Mouse (Mus musculus): ENCODE measurements around the gene Gtf2b. TPM values are rescaled to one million over a fixed set of nuclear protein-coding genes. Genes with fewer than 3 reads are reported as not detected.
A peak's percentile ranks its signal among the peaks of the same experiment; 100 is the strongest.

Gene Gtf2b
- polyA plus RNA-seq (2016; fragmentation: Nextera tagmentation; extraction: Ambion mirVana): 88.7 and 90.0 TPM in 2 replicates

DNA sequence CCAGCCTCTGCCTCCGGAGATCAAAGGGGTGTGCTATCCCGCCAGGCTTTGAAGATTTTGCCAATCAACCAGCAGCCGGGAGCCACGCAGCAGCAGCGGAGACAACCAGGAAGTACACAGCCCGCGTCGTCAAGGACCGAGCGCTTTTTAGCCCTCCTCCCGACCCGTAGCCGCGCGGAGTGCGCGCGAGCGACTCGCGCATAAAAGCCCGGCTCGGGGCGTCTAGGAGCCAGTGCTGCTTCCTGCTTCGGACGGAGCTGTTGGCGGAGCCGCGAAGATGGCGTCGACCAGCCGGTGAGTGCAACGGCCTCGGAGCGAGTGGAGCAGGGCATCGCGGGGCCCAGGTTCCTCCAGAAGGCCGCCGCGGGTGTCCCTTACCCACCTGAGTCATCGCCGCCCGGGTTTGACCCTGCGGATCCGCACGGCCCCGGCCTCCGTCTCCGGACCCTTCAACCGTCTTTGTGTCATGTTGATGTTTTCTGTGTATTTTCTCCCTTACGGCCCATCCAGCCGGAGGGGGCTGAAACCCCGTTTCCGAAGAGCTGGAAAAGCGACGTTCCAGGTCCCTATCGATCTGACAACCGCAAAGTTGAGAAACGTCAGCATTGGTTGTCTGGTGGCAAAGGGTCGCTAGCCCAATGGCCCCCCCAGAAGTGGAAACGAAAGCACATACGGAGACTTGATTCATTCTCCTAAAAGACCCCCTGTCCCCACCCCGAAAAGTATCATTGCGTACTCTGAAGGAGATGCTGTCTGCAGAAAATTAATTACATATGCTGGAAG lies at the start of gene Gtf2b:
Gtf2b (plus strand) TSS at position 51 of the 783 bp plus-strand sequence.
- peak within 1 kb of the TSS; percentile 90 for H3K27ac ChIP-seq
- peak within 1 kb of the TSS; percentile 79 for H3K4me2 ChIP-seq
- no peaks in the 10 kb centered on the region for H3K36me3 ChIP-seq (replicated peaks)
- peak within 1 kb of the TSS; percentile 85 for H3K4me3 ChIP-seq (replicated peaks)
- H3K4me1 ChIP-seq: peaks cover 16% of the 10 kb centered on the region
- under 1% methylated on average over 64 of the region's 64 CpGs for WGBS
- peak within 1 kb of the TSS; percentile 91 for H3K9ac ChIP-seq
- peak; percentile 100 for ATAC-seq (ENCODE audit: low FRiP score)
- no peaks in the 10 kb centered on the region for H3K9me3 ChIP-seq
- H3K27me3 ChIP-seq: no peaks in the 10 kb centered on the region

GRCm38 (mm10) chr3:142725481-142725880 lies 39.4 kb upstream of the Gtf2b start:
- ATAC-seq (ENCODE audit: low FRiP score): no peak
- Histone ChIP-seq H3K4me3 (replicated peaks) (no peak overlapping the region), H3K4me1 (no peaks in the 10 kb centered on the region), H3K4me2 (no peak overlapping the region), H3K27ac (no peak overlapping the region), H3K27me3 (no peaks in the 10 kb centered on the region), H3K36me3 (replicated peaks) (no peaks in the 10 kb centered on the region), H3K9me3 (no peaks in the 10 kb centered on the region), H3K9ac (no peak overlapping the region)
- WGBS: 81% methylated on average over 2 of the region's 2 CpGs

- no peak for ATAC-seq (ENCODE audit: low FRiP score)
- Histone ChIP-seq H3K4me3 (replicated peaks) (no peak overlapping the region), H3K9me3 (no peaks in the 10 kb centered on the region), H3K4me2 (no peak overlapping the region), H3K27ac (no peak overlapping the region), H3K9ac (no peak overlapping the region), H3K27me3 (no peaks in the 10 kb centered on the region), H3K36me3 (replicated peaks) (no peaks in the 10 kb centered on the region), H3K4me1 (no peaks in the 10 kb centered on the region)
- 88% methylated on average over 22 of the region's 22 CpGs for WGBS
Observed at GRCm38 (mm10) chr3:142725969-142726672, 38.7 kb upstream of the Gtf2b start.

- no peak for ATAC-seq (ENCODE audit: low FRiP score)
- no peaks in the 10 kb centered on the region for H3K36me3 ChIP-seq (replicated peaks)
- H3K9me3 ChIP-seq: no peaks in the 10 kb centered on the region
- no peaks in the 10 kb centered on the region for H3K27me3 ChIP-seq
- no peak overlapping the region for H3K4me2 ChIP-seq
- H3K27ac ChIP-seq: no peak overlapping the region
- no peak overlapping the region for H3K9ac ChIP-seq
- H3K4me1 ChIP-seq: no peaks in the 10 kb centered on the region
- no peak overlapping the region for H3K4me3 ChIP-seq (replicated peaks)
- WGBS: 88% methylated on average over 12 of the region's 12 CpGs
Observed at GRCm38 (mm10) chr3:142734291-142734690, 30.6 kb upstream of the Gtf2b start.

DNA sequence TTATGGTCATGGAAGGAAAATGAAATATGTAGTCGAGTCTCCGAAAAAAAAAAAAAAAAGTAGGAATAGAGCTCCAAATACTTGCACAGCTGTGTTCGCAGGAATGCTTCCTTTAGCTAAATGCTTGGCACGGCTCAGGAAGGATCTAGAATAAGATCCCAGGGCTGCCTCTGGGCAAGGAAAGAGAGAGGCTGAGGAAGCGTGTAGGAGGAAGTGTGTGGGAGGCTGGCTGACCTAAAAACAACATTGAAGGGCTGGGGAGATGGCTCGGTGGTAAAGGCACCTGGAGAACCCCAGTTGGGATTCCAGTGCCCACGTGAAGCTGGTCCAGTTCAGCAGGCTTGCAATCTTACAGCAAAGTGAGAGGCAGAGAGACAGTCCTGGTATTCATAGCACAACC lies 23.9 kb upstream of the Gtf2b start:
- no peak overlapping the region for H3K4me2 ChIP-seq
- no peak overlapping the region for H3K9ac ChIP-seq
- WGBS: 86% methylated on average over 7 of the region's 7 CpGs
- no peaks in the 10 kb centered on the region for H3K4me1 ChIP-seq
- no peak for ATAC-seq (ENCODE audit: low FRiP score)
- H3K27ac ChIP-seq: no peak overlapping the region
- no peak overlapping the region for H3K4me3 ChIP-seq (replicated peaks)
- no peaks in the 10 kb centered on the region for H3K36me3 ChIP-seq (replicated peaks)
- no peaks in the 10 kb centered on the region for H3K27me3 ChIP-seq
- no peaks in the 10 kb centered on the region for H3K9me3 ChIP-seq

DNA sequence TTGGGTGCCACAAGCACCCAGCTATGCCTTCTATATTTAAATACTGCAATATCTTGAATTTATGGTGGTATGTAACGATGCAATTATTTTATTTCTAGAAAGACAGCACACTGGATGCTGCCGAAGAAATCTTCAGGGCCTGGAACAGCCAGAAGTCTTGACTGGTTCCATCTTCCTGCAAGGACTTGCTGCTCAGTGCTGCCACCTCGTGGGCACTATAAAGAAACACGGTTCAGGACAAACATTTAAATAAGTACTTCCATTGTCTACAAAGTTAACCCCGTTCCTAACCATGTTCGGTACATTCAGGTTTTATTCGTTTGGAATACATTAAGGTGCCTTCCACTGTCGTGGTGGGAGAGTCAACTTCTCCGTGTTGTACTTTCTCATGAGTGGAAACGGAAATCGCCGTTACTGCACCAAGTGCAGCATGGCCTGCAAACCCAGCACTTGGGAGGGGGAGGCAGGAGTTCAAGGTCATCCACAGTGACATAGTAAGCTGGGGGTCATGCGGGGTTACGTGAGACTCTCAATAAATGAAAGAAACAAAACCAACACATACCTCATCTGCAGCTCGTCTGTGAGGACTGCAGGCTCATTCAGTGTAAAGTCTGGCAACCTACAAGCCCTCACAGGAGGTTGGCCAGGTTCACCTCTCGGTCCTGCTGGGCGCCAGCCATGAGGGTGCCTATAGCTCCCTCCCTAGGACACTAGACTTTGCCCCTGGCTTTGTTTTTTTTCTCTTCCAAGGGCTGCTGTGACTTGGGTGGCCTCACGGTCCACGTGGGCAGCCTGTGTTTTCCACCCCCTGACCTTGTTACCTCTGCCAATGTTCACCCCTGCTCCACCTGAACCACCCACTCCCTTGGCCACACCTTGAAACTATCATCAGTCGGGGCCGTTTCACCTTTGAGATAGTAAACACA lies 20.6 kb upstream of the Gtf2b start:
- no peaks in the 10 kb centered on the region for H3K4me1 ChIP-seq
- H3K27ac ChIP-seq: no peak overlapping the region
- H3K27me3 ChIP-seq: no peaks in the 10 kb centered on the region
- no peak overlapping the region for H3K4me3 ChIP-seq (replicated peaks)
- ATAC-seq (ENCODE audit: low FRiP score): 0 out of 2 replicates have a peak, but pooled peaks have one; percentile 27
- H3K9ac ChIP-seq: no peak overlapping the region
- H3K4me2 ChIP-seq: no peak overlapping the region
- no peaks in the 10 kb centered on the region for H3K36me3 ChIP-seq (replicated peaks)
- no peaks in the 10 kb centered on the region for H3K9me3 ChIP-seq
- WGBS: 62% methylated on average over 21 of the region's 21 CpGs

DNA sequence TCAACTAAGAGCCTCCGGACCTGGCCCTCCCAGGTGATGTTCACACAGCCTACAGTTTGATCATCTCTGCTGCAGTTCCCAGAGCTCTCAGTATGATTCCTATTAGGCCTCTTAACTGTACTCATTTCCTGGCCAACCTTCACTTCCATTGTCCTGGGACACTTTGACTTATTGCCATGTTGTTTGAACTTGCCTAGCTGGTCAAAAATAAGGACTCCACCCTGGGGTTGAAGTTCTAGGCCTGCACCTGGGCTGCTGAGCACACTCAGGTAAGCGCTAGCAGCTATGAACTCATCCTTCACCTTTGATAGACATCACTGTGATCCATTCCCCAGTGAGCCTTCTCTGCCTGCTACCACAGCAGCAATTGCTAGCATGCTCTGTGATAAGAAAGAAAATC lies 19.8 kb upstream of the Gtf2b start:
- no peak for ATAC-seq (ENCODE audit: low FRiP score)
- no peak overlapping the region for H3K4me2 ChIP-seq
- WGBS: 95% methylated on average over 2 of the region's 2 CpGs
- H3K9ac ChIP-seq: no peak overlapping the region
- no peak overlapping the region for H3K4me3 ChIP-seq (replicated peaks)
- H3K36me3 ChIP-seq (replicated peaks): no peaks in the 10 kb centered on the region
- no peaks in the 10 kb centered on the region for H3K4me1 ChIP-seq
- no peaks in the 10 kb centered on the region for H3K27me3 ChIP-seq
- H3K9me3 ChIP-seq: no peaks in the 10 kb centered on the region
- H3K27ac ChIP-seq: no peak overlapping the region

GRCm38 (mm10) chr3:142747673-142748072 lies 17.2 kb upstream of the Gtf2b start:
- no peak overlapping the region for H3K4me3 ChIP-seq (replicated peaks)
- 94% methylated on average over 7 of the region's 7 CpGs for WGBS
- no peaks in the 10 kb centered on the region for H3K9me3 ChIP-seq
- no peak overlapping the region for H3K9ac ChIP-seq
- no peak overlapping the region for H3K4me2 ChIP-seq
- no peaks in the 10 kb centered on the region for H3K36me3 ChIP-seq (replicated peaks)
- no peaks in the 10 kb centered on the region for H3K4me1 ChIP-seq
- H3K27me3 ChIP-seq: no peaks in the 10 kb centered on the region
- H3K27ac ChIP-seq: no peak overlapping the region
- ATAC-seq (ENCODE audit: low FRiP score): no peak

DNA sequence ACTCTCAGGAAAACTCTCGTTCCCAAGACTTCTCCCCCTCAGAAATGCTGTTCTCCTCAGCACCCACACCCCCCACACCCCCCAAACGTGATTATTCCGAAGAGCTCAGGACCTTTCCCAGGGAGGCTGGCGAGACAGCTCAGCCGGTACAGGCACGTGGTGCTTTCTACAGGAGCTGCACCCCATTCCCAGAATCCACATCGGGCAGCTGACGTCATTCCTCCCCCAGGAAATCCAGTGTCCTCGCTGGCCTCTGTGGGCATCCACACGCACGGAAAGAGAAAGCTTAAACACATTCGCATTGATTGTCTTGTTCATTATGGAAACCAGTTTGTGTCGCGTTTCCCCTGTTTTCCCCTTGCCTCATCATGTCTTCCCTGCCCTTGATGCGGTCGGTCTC lies 15.7 kb upstream of the Gtf2b start:
- no peak for ATAC-seq (ENCODE audit: low FRiP score)
- H3K36me3 ChIP-seq (replicated peaks): no peaks in the 10 kb centered on the region
- H3K27me3 ChIP-seq: no peaks in the 10 kb centered on the region
- no peak overlapping the region for H3K4me2 ChIP-seq
- no peak overlapping the region for H3K27ac ChIP-seq
- no peak overlapping the region for H3K4me3 ChIP-seq (replicated peaks)
- 91% methylated on average over 16 of the region's 16 CpGs for WGBS
- no peak overlapping the region for H3K9ac ChIP-seq
- no peaks in the 10 kb centered on the region for H3K4me1 ChIP-seq
- H3K9me3 ChIP-seq: no peaks in the 10 kb centered on the region

DNA sequence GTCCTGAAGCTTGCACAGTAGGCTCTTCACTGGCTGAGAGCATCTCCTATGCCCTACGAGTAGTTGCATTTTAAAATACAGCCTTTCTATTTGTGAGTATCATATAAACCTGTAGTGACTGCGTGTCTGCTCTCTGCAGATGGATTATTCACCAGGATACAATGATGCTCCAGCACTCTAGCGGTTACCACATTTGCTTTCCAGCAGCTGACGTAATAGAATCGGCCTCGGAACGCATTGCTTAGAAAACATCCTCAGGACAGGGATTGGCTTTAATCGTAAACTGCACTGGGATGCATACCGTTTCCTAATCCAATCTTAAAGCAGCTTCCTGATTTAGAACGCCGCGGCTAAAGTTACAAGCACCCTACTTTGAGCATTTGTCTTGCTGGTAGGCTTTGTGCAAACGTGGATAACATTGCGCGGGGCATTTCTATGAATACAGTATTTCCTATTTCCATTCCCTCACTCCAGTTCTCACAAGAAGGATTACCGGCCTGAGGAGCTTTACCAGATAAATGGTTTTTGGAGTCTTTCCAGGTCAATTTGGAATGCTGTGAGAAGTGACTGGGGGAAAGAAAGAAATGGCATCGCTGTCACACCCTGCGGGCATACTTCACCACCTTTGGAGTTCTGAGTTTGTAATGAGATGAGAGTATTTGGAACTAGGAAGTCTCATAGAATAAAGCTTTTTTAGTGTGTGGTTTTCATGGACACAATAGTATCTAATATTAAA lies 9.5 kb upstream of the Gtf2b start:
- H3K4me3 ChIP-seq (replicated peaks): no peak overlapping the region
- H3K27me3 ChIP-seq: no peaks in the 10 kb centered on the region
- 88% methylated on average over 18 of the region's 18 CpGs for WGBS
- H3K27ac ChIP-seq: no peak overlapping the region
- no peaks in the 10 kb centered on the region for H3K9me3 ChIP-seq
- H3K36me3 ChIP-seq (replicated peaks): no peaks in the 10 kb centered on the region
- no peak overlapping the region for H3K4me2 ChIP-seq
- no peak for ATAC-seq (ENCODE audit: low FRiP score)
- H3K9ac ChIP-seq: no peak overlapping the region
- no peaks in the 10 kb centered on the region for H3K4me1 ChIP-seq

- no peak overlapping the region for H3K9ac ChIP-seq
- ATAC-seq (ENCODE audit: low FRiP score): no peak
- H3K27ac ChIP-seq: no peak overlapping the region
- no peaks in the 10 kb centered on the region for H3K4me1 ChIP-seq
- no peak overlapping the region for H3K4me2 ChIP-seq
- H3K9me3 ChIP-seq: no peaks in the 10 kb centered on the region
- no peak overlapping the region for H3K4me3 ChIP-seq (replicated peaks)
- H3K27me3 ChIP-seq: no peaks in the 10 kb centered on the region
- no peaks in the 10 kb centered on the region for H3K36me3 ChIP-seq (replicated peaks)
- WGBS: 70% methylated on average over 12 of the region's 12 CpGs
Observed at GRCm38 (mm10) chr3:142757841-142758240, 7.0 kb upstream of the Gtf2b start.

All from forebrain, embryonic 12.5 days (tissue).